Mouse (Mus musculus) heart, postnatal 14 days (tissue): ENCODE results near the gene Npas3. TPM values are rescaled to one million over a fixed set of nuclear protein-coding genes. Genes with fewer than 3 reads are reported as not detected.

Source experiments
- DNase-seq, 2 experiments: peaks; one replicate each; pipeline ENCODE4 v3.0.0; 2021 to 2022
- intact Hi-C: fragments of 180-260 bp; cut with DNase I; formaldehyde crosslinking; loops from one replicate; pipeline ENCODE4 v1.15.1; 2025
- total RNA-seq, 2 experiments: library from RNA; stranded (reverse); gene quantifications; 2 replicates each; pipeline ENCODE4 v1.2.3; 2021

The Npas3 gene
- total RNA-seq, 2 experiments from 2014 or later: 0.90 to 1.1 TPM

DNA sequence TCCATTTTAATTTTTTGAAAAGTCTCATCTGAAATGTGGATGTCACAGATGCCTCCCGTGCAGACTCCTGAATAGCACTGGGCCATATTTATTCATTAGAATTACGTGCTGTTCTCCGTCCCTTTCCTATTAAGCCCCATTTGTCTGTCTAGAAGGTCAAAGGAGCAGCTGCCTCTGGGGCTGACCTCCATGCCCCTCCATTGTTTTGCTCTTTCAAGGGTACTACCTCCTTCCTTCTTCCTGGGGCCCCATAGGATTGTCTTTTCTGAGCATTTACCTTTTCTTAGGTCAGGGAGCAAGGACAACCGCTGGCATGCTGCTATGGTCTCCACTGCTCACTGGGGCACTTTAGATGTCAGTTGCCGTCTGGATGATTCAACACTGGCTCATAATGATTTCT lies 288.3 kb downstream of the Npas3 start:
- DNase-seq: no peak
- intact Hi-C loops: no loop called here

DNA sequence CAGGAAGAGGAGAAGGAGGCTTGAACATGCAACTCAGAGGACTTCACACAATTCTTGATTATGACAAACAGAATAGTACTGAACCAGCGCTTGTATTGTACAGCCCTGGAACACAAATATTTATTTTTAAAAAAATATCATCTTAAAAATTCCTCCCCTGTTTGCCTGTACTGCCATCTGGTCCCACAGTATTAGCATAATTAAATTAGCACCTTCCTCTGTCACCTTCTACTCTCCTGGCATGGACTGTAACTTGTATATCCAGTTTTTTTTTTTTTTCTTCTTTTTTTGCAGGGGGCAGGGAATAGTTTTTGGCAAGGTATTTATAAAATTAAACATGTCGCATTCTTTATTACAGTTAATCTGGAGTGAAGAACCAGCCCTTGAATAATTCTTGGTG lies 307.9 kb downstream of the Npas3 start:
- intact Hi-C loops: no loop called here

DNA sequence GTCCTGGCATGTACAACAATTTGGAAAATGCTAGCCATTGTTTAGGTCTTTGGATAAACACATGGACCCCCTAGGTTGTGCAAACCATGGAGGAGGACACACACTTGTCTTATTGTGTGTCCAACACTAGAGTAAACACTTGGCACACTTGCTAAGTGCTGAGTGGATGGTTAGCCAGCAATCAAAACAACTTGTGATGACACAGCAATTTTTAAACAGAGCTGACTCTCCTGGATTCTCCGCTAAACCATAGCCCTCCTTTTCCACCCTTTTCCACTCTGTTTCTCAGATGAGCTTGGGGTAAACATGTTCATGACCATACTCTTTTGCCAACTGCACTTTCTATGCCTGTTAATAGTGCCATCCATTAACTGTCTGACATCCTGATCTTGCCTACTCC lies 309.8 kb downstream of the Npas3 start:
- intact Hi-C loops: no loop called here

More for the DNA sequence above, 307.9 kb downstream of the Npas3 start:
- no peak for DNase-seq

DNA sequence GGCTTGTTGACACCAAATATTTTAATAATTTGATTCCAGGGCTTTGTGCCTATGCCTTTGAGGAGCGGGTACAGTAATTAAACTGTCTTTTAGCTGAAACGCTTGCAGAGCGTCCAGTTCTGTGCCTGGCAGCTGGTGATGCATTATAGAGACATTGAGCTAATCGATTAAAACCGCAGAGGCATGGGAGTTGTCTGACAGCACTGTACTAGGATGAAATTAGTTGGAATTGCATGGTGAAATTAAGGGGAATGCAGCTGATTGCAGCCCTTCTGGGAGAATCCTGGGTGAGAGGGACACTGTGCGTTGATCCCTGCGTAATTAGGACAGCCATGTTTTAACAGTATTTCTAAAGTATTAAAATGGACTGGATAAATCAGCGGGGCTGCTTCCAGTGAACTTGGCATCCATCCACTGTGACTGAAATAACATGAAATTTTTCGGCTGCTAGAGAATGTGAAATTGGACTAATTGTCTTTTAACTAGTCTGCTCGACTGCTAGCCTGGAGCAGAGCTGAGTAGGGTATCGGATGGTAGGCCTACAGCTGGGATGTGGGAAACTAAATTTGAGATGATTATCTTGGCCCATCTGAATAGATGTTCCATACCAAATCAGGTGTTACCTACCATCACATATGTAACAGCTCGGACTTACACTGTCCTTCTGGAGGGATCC lies 318.4 kb downstream of the Npas3 start:
- DNase-seq: no peak
- intact Hi-C loops: no loop called here

More for the DNA sequence above, 309.8 kb downstream of the Npas3 start:
- no peak for DNase-seq

DNA sequence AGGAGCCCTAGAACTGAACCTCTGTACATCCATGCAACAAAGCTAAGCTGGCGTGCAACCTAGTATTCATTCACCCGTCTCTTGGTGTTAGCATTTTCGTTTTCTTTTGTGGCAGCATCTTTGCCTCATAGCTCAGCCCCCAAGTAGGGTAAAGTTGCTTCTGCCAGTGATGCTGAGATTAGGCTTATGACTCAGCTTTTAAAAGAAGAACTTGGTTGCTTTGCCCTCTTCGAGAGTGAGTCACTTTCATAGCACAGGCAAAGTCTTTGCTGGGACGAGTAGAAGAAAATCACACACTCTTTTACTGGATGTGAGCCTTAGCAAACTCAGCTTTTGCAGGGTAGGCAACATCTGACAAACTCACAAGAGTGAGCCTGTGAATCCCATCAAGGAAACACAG lies 332.7 kb downstream of the Npas3 start:
- intact Hi-C loops: no loop called here
- no peak for DNase-seq

DNA sequence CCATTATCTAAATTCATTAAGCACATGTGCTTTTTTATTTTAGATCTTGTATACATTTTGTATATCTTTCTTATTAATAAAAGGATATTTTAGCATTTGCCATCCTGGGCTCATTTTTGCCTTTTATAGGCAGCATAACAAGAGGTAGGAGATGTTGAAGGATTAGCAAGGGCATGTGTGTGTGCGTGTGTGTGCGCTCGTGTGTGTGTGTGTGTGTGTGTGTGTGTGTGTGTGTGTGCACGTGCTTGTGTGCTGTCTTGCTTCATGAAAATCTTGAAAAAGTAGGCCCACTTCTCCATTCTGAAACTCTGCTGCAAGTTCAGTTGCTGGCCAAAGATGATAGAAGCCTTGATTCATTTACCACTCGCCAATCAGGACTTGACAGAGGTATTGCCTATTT lies 338.8 kb downstream of the Npas3 start:
- intact Hi-C loops: no loop called here
- DNase-seq: no peak

DNA sequence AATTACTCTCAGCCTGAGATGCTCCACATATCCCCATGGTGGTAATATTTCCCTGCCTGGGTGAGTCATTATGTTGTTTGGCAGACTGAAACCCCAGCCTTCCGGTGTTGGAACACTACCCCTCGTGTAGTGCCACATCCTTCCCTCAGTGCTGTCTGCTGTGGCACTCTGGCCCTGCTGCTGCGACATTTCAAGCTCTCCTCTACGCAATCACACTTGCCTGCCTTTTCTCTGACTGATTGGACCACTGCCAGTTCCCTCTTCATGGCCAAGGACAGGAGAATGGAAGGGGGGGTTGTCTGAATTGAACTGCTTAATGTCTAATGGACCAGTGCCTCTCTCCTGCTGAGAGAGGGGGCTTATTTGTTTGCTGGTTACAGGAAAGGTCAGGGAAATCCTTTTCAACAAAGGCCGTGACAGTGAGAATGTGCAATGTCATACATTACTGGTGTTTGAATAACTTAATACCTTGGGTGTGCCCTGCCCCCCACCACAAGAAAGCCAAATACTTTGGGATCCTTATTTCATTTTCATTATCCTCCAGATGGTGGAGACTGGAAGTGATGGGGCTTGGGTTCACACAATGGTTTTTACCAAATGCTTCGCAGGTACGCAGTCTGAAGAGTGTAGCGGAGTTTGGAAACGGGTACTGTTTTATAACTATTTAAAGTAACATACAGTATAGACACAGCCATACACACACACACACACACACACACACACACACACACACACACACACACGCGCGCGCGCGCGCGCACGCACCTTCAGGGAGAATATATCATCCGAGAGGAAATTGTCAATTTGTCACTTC lies 339.4 kb downstream of the Npas3 start:
- peak; percentile 16 to 49 for DNase-seq
- intact Hi-C loops: no loop called here

DNA sequence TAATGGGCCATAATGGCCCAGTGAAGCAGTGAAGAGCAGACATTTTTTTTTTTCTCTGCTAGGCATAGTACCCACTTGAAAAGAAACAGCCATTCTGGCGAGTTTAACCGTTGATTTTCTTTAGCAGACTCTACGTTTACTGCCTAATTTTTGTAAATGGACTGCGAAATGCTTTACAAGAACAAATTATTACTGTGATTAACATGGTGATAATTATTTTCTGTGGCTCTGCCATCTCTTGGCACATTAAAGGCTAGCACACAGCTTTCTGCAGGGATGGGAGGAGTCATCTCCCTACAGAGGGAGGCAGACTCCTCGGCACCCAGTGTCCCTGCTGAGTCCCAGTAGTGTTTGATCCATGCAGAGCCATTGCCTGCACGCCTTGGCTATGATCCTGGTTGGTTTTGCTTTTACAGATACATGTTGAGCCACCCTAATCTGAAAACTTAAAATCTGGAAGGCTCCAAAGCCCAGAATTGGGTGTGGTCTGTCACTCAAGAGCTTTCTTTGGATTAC lies 341.0 kb downstream of the Npas3 start:
- intact Hi-C loops: no loop called here
- DNase-seq: no peak

DNA sequence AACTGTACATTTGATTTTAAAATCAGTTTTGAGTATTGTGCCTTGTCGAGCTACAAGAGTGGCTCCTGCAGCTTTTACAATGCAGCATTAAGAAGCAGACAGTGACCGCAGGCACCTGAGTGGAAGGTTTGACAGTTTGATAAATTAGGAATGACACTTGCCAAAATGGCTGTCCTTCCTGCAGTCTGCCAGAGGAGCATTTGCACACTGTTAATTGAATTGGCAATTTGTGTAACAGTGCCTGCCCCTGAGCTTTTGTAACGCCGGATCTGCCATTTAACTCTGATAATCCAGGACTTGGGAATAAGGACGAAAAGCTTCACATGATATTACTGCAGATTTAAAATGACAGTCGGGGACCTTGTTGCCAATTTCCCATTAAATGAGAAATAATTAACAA lies 357.2 kb downstream of the Npas3 start:
- intact Hi-C loops: no loop called here
- no peak for DNase-seq

DNA sequence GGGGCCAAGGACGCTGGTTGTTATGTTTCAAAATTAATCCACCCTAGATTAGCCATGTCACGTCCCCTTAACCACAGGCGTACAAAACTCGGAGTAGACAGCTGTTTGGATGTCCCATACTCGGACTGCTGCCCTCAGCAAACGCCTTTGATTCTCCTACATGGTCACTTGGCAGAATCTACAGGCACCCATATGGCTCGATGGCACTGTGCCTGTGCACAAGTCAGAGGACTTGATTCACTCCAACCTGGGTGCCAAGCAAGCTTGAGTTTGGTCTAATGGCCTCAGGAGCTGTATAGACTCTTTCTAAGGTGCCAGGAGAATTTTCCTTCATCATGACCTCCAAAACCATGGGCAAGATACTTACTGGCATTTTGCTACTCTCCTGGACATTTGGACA lies 363.6 kb downstream of the Npas3 start:
- intact Hi-C loops: no loop called here
- no peak for DNase-seq

DNA sequence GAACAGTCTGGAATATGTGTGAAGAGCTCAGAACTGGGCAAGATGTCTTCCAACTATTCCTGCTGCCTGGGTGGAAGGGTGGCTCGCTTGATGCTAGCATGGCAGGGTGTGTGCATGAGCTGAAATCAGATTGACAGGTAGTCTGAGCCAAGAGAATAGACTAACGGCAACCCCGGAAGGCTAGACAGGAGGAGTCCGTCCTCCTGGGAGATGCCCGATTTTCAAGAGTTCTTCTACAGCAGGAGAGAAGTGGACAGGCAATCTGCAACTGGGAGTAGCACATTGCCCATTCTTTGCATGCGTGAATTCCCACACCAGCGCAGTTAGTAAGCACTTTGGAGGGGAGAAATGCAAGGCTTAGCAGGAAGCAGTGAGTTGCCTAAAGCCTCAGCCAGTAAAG lies 372.8 kb downstream of the Npas3 start:
- intact Hi-C loops: no loop called here

DNA sequence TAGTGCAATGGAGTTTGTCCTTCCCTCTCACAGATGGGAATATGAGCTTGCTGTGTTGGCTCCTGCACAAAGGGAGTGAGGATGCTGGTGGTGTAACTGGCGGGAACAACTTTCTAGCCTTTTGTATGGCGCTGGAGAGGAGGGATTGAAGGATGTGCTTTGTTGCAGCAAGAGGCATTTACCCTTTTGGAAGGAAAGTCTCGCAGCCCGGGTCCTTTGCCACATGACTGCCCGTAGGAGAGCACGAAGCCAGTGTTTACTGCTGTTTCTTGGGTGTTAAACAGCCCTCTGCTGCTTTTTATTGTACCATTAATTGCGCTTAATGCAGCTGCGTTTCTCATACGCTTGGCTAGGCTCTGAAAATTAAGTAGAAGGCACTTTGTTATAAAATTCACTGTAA lies 375.3 kb downstream of the Npas3 start:
- intact Hi-C loops: no loop called here
- DNase-seq: no peak

More for the DNA sequence above, 372.8 kb downstream of the Npas3 start:
- no peak for DNase-seq

DNA sequence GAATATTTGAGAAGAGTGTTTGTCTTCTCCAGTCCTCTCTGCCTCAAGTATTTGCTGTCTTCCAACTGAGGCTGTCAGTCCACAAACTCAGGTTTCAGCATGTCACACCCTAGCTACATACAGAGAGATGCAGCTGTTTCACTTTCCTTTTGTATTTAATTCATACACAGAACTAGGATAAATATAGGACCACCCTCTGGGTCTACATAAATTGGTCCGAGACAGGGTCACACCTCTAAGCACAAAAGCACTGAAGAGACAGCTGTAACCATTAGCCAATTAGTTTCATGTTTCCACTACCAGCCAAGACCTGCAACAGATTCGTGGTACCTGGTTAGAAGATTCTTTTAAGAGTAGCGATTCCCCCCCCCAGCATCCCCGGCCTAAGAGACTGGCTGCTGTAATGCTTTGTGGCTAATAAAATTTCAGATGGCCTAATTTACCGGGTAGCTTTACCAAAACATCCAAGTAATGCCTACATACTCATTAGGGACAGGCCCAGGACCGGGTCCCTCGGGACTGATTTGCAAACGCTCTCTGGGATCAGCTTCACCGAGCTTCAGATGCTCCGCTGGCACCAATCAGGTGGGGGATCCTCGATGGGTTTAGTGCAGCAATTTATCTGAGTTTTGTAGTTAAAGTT lies 376.0 kb downstream of the Npas3 start:
- intact Hi-C loops: no loop called here
- DNase-seq: no peak

DNA sequence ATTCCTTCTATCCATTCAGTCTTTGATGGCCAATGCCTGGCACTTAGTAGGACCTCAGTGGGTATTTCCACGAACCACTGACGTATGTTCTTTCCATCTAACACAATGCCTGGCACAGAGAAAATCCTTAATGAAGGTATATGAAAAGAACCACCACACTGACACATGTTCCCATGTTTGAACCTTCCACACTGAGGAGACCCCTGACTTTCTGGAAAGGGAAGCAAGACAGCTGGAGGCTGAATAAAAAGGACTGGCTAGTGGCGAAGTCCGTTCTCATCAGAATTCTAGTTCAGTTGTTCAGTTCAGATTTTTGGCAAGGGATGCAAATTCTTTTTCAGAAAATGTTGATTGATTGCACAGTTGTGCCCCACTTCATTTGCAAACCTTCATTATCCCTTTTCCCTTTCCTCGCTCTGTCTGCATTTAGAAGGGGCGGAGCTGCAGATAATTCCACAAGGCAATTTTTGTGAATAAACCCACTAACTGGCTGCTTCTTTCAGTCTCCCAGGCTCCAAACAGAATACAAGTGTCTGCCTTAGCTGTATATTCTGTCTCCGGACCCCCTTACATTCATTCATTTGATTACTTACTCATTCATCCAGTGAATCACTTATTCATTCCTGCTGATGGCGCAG lies 381.1 kb downstream of the Npas3 start:
- intact Hi-C loops: no loop called here
- DNase-seq: no peak

DNA sequence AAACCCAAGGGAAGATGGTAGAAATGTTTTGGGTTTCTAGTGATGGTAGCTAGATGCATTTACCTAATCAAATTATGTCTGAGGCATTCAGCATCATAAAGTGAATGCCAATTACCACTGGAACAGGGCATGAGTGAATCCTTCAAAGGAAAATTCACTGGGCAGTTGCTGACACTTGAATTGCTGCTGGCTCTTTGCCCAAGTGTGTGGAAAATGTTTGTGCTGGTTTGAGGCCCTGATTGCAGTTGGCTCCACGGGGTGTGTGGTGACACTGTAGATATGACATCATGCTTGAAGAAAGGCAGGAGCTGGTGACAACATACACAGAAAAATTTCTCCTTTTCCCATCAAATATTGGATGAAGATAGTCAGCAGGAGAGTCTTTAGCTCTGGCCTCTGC lies 382.1 kb downstream of the Npas3 start:
- intact Hi-C loops: no loop called here
- DNase-seq: peak; percentile 18 to 19

DNA sequence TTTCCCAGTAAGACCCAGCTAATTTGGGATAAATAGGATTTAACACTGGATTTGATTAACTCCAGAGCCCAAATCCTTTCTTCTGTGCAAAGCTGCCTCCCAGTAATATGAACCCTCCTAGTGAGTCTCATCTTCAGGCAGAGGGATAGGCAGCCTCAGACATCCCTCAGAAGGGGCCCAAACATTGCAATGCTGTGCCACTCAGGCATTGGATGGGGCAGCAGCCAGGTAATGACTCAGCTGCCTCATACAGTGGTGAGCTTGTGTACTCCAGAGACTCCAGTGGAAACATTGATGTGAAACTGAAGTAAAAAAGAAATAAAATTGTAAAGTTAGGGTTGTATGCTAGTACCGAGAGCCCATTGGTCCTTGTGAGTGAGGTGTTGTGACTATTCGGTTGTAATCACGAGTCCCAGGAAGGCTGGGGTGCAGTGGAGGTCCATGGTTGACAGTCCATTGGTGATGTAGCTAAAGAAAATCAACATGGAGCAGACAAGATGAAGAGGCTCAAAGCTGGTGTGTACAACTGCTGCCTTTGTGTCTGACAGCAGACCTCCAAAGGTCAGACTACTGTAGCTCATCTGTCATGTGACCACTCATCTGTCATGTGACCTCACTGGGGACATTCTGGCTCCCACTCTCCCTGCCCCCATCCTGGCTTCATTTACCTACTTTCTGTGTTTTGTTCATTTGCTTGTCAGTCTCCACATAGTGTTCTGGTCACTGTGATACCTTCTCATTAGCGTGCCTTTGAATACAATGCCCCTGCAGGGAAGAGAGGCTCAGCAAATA lies 383.0 kb downstream of the Npas3 start:
- no peak for DNase-seq
- intact Hi-C loops: no loop called here

DNA sequence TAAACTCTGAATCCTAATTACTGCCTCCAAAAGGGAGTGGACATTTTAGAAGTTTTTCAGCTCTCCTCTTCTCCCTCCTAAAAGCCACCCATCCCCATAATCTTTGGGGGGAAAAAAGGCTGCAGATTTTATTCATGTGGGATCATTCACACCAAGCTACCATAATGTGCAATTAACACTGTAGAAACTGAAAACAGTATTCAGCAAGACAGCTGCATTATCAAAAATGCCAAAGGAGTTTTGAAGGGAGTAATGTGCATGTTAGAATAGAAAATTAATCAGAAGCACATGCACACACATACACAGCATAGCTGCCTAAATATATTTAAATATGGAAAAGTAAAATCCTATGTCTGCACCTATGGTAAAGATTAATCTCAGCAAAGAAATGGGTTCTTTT lies 390.1 kb downstream of the Npas3 start:
- intact Hi-C loops: no loop called here

DNA sequence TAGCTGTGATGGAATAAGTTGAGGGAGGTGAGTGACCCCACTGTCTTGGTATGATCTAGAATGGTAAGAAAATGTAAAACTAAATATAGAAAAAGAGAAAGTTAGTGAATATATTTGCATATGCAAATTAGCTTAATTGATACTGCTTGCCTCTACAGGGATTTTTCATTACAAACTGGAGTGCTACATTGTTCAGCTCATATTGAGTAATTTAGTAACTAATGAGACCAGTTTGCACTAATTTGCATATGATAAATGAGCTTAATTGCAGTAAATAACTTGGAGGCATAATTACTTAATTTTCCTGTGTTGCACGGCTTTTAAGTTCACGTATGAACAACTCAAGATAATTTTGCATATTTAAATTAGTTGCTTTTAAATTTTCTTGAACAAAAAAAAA lies 398.8 kb downstream of the Npas3 start:
- no peak for DNase-seq
- intact Hi-C loops: no loop called here

More for the DNA sequence above, 390.1 kb downstream of the Npas3 start:
- no peak for DNase-seq

DNA sequence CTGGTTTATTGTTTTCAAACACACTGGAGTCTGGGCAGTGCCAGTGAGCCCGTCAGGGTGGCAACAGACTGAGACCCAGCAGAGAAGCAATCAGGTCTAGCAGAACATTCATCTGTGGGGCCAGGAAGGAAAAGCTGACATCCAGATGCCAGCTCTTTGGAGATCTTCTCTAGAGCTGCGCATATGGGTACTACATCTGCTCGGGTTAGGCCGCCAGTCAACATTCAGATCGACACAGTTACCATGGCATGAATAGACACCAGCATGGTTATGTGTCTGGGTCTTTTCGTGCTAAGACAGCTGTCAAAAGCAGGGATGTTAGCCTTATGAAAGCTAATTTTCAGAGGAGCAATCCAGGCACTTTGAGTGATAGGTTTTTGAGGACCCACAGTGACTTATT lies 407.8 kb downstream of the Npas3 start:
- intact Hi-C loops: no loop called here

DNA sequence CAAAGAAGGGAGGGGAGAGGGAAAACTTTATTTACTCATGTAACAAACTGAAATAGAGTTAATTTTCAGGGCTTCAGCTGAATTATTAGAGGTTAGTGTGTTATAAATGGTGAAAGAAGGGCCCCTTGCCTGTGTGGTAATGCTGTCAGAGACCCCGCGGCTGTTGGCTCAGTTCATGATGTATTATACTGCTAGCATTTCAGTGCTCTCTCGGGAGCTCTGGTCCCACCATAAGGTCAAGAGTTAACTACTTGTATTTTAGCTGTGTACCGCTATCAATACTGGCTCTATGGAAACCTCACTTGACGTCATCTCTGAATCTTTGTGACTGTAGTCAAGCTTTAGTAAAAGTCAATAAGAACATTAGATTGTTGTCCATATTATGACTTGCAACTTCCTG lies 415.6 kb downstream of the Npas3 start:
- intact Hi-C loops: no loop called here
- DNase-seq: no peak

More for the DNA sequence above, 407.8 kb downstream of the Npas3 start:
- no peak for DNase-seq
